Mouse (Mus musculus) heart, embryonic 13.5 days (tissue): ENCODE results near the gene Hoxd11. TPM values are rescaled to one million over a fixed set of nuclear protein-coding genes. Genes with fewer than 3 reads are reported as not detected.

Source experiments
- ATAC-seq: fragments of 200-750 bp; cut with Nextera tagmentation; 2 replicates; pipeline ENCODE4 v1.8.0; 2017; ENCODE audit warnings: moderate TSS enrichment; ENCODE audit not compliant: insufficient number of reproducible peaks, low FRiP score, low TSS enrichment; ENCODE audit errors: extremely low read depth
- H3K27ac ChIP-seq: fragments of 300-500 bp; sonication (generic); replicated peaks from 2 replicates; pipeline ENCODE4 v1.5.1; 2015; ENCODE audit warnings: moderate library complexity, mild to moderate bottlenecking, inconsistent platforms
- H3K27me3 ChIP-seq: fragments of 300-500 bp; sonication (generic); replicated peaks from 2 replicates; pipeline ENCODE4 v1.6.1; 2015; ENCODE audit warnings: mild to moderate bottlenecking, inconsistent platforms
- H3K36me3 ChIP-seq: fragments of 300-500 bp; sonication (generic); 2 replicates; pipeline ENCODE4 v1.6.1; 2015; ENCODE audit warnings: mild to moderate bottlenecking, inconsistent platforms
- H3K4me1 ChIP-seq: fragments of 300-500 bp; sonication (generic); 2 replicates; pipeline ENCODE4 v1.6.1; 2015; ENCODE audit warnings: inconsistent platforms
- H3K4me2 ChIP-seq: fragments of 300-500 bp; sonication (generic); 2 replicates; pipeline ENCODE4 v1.6.1; 2015; ENCODE audit warnings: inconsistent platforms, mild to moderate bottlenecking, moderate library complexity
- H3K4me3 ChIP-seq: fragments of 300-500 bp; sonication (generic); 2 replicates; pipeline ENCODE4 v1.5.1; 2015; ENCODE audit warnings: moderate library complexity, mild to moderate bottlenecking, inconsistent platforms
- H3K9ac ChIP-seq: fragments of 300-500 bp; sonication (generic); 2 replicates; pipeline ENCODE4 v1.6.1; 2015; ENCODE audit warnings: inconsistent platforms, mild to moderate bottlenecking, moderate library complexity
- H3K9me3 ChIP-seq: fragments of 300-500 bp; sonication (generic); 2 replicates; pipeline ENCODE4 v1.6.1; 2016; ENCODE audit warnings: inconsistent platforms
- WGBS: fragments of 180-500 bp; shearing (Covaris S2); methylation state at CpG from one replicate; pipeline ENCODE4 v1.1.7; 2015; ENCODE audit warnings: mixed read lengths; 5-methylcytosine and 5-hydroxymethylcytosine counted together
- polyA plus RNA-seq: library from polyadenylated mRNA; unstranded; fragments of >200 nt; fragmentation: Nextera tagmentation; extraction: Ambion mirVana; gene quantifications from 2 replicates; pipeline ENCODE4 v1.2.1, GENCODE M21; 2015

Hoxd11 gene
- polyA plus RNA-seq, 1 experiment from 2014 or later, result not detected

DNA sequence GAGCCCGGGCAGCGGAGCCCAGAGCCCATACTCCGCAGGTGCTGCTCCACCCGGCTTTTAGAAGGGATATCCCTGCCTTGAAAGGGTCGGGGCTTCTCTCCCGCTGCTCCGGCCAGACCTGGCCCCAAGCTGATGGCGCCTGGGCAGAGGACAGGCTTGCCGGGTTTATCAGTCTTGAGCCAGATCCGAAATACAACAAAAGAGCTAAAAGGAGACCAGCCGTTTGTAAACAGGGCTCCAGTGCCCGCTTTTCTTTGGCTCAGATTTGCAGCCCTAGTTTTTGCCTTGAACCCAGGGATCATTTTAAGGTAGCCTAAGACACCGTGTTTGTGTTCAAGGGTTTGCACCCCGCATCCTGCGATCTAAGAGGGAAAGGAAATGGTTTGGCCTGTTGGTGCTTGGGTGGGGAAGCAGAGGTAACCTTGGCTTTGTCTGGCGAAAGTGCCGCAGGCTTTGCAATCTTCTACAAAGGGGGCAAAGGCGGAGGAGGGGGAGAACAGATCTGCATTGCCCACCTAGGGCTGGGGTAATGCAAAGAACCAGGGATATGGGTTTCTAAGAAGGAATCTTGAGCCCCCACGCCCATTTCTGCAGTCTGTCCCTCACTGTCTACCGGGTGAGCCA lies 13.6 kb downstream of the Hoxd11 start:
- peaks cover 97% of the 10 kb centered on the region for H3K27me3 ChIP-seq
- 1% methylated on average over 20 of the region's 20 CpGs for WGBS
- ATAC-seq, result no peak
- no peak overlapping the region for H3K27ac ChIP-seq
- H3K36me3 ChIP-seq, result no peaks in the 10 kb centered on the region
- H3K4me2 ChIP-seq, result no peak overlapping the region
- H3K9ac ChIP-seq, result no peak overlapping the region
- no peaks in the 10 kb centered on the region for H3K9me3 ChIP-seq
- H3K4me3 ChIP-seq, result no peak overlapping the region
- peaks cover 14% of the 10 kb centered on the region for H3K4me1 ChIP-seq

DNA sequence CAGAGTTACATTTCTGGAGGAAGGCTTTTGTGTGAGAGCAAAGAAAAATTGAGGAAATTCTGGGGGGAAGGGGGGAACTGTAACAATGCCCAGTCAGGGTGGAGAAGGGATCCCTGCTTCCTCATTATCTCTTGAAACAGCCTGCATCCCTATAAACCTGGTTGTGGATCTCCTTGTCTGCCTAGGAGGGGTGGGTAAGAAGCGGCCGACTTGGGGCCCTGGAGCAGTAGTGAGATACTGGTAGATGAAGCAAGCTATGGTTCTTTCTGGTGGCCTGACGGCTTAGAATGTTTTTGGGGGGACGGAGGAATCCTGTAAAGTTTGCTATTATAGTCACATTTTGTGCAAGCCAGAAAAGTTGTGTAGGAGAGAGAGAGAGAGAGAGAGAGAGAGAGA lies 14.1 kb downstream of the Hoxd11 start:
- 13% methylated on average over 4 of the region's 4 CpGs for WGBS
- Histone ChIP-seq H3K27me3 (peaks cover 97% of the 10 kb centered on the region), H3K4me1 (peaks cover 19% of the 10 kb centered on the region), H3K9me3 (no peaks in the 10 kb centered on the region), H3K9ac (no peak overlapping the region), H3K36me3 (no peaks in the 10 kb centered on the region), H3K4me3 (no peak overlapping the region), H3K4me2 (no peak overlapping the region), H3K27ac (no peak overlapping the region)
- ATAC-seq, result no peak

DNA sequence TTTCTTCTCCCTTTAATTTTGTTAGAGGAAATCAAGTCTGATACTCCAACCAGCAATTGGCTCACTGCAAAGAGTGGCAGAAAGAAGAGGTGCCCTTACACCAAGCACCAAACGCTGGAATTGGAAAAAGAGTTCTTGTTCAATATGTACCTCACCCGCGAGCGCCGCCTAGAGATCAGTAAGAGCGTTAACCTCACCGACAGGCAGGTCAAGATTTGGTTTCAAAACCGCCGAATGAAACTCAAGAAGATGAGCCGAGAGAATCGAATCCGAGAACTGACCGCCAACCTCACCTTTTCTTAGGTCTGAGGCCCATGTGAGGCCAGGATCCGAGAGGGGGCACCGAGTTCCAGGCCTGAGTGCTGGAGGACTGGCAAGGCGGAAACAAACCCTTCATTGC lies 14.7 kb downstream of the Hoxd11 start:
- no peak for ATAC-seq
- peaks cover 21% of the 10 kb centered on the region for H3K4me1 ChIP-seq
- H3K9ac ChIP-seq, result no peak overlapping the region
- H3K27ac ChIP-seq, result no peak overlapping the region
- no peaks in the 10 kb centered on the region for H3K36me3 ChIP-seq
- H3K4me3 ChIP-seq, result no peak overlapping the region
- no peak overlapping the region for H3K4me2 ChIP-seq
- no peaks in the 10 kb centered on the region for H3K9me3 ChIP-seq
- peaks cover 97% of the 10 kb centered on the region for H3K27me3 ChIP-seq
- 2% methylated on average over 16 of the region's 16 CpGs for WGBS

DNA sequence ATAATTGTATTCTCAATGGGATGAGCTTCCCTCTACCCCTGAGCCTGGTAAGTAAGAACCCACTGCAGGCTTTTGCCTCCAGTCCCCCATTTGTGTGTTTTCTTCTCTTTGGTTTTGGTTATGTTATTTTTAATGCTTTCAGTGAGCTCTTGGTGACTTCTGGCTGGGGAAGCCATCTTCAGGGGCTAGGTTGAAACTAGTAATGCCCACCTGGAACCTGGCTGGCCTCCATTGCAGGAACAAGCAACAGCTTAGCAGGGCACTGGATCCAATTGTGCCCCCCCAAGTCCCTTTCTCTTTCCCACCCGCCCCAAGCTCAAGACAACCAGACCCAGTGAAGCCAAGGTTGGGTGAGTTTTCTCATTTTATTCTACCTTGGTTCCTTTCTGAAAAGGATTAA lies 16.0 kb downstream of the Hoxd11 start:
- Histone ChIP-seq H3K4me2 (no peak overlapping the region), H3K9me3 (no peaks in the 10 kb centered on the region), H3K4me1 (peaks cover 21% of the 10 kb centered on the region), H3K4me3 (no peak overlapping the region), H3K36me3 (no peaks in the 10 kb centered on the region), H3K27ac (no peak overlapping the region), H3K27me3 (peaks cover 99% of the 10 kb centered on the region), H3K9ac (no peak overlapping the region)
- 9% methylated on average over 1 of the region's 1 CpGs for WGBS
- no peak for ATAC-seq

DNA sequence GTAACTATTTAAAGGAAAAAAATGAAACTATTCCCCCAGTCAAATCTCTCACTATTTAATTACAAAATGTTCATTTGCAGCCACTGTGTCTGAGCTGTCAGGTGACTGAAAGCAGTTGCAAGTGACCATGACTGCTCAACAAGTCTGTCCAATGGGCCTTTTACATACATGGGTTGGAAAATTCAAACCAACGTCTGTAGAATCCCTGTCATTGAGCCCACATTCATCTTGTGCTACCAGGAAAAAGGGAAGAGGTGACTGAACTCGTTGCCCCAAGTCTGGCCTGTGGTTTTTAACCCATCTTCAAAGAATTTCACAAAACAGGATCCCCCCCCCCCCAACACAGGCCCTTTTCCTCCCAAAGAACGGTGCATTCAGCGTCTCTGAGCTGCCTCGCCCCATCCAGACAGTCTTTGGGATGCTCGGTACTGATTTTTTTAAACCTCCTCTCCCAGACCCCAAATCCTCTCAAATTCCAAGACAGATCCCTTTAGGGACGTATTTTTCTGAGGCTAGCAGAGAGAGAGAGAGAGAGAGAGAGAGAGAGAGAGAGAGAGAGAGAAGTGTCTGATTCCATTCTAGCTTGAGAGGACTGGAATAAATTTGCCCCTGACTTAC lies 16.6 kb downstream of the Hoxd11 start:
- no peak overlapping the region for H3K27ac ChIP-seq
- no peaks in the 10 kb centered on the region for H3K9me3 ChIP-seq
- WGBS, result 4% methylated on average over 7 of the region's 7 CpGs
- no peak overlapping the region for H3K9ac ChIP-seq
- no peak overlapping the region for H3K4me3 ChIP-seq
- H3K36me3 ChIP-seq, result no peaks in the 10 kb centered on the region
- H3K4me2 ChIP-seq, result no peak overlapping the region
- H3K4me1 ChIP-seq, result peaks cover 21% of the 10 kb centered on the region
- H3K27me3 ChIP-seq, result peaks cover 100% of the 10 kb centered on the region
- no peak for ATAC-seq

DNA sequence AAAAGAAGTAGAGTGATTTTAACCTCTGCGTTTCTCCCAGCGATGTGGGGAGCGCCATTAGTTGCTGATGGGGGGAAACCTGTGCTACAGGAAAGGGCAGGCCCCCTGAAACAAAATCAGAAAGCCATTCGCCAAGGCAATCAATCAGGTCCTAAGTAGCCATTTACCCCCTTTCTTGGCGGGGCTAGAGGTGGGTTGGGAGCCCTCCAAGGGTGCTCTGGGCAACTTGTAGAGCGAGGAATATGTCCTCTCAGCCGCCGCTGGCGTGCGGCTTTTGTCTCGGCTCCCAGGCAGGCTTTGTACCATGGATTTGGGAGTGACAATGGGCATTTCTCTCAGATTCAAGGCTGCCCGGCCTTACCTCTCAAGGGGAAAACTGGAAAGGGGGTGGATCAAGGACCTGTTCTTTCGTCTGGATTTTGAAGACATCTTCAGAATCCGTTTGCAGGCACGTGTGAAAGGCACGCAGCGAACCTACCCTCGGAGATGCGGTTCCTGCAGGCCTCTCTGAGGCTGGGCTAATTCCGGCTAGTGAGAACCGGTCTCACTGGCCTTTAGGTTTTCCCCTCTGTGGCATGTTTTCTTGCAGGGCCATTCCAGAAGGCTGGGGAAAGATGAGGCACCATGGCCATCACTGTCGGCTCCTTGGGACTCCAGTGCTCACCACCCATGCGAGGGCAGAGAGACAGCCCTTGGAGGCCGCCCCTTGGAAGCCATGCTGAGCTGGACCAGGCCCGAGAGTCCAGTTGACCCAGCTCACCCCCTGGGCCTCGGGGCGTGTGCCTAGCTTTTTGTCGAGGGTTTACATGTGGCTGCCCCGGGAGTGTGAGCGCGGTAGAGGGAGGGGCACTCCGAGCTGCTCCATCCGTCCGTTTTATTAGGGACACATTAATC lies 17.3 kb downstream of the Hoxd11 start:
- WGBS, result 1% methylated on average over 34 of the region's 34 CpGs
- no peaks in the 10 kb centered on the region for H3K36me3 ChIP-seq
- no peak overlapping the region for H3K4me2 ChIP-seq
- no peak overlapping the region for H3K9ac ChIP-seq
- no peak overlapping the region for H3K4me3 ChIP-seq
- ATAC-seq, result no peak
- no peaks in the 10 kb centered on the region for H3K9me3 ChIP-seq
- no peak overlapping the region for H3K27ac ChIP-seq
- H3K4me1 ChIP-seq, result peaks cover 18% of the 10 kb centered on the region
- H3K27me3 ChIP-seq, result peaks cover 100% of the 10 kb centered on the region

DNA sequence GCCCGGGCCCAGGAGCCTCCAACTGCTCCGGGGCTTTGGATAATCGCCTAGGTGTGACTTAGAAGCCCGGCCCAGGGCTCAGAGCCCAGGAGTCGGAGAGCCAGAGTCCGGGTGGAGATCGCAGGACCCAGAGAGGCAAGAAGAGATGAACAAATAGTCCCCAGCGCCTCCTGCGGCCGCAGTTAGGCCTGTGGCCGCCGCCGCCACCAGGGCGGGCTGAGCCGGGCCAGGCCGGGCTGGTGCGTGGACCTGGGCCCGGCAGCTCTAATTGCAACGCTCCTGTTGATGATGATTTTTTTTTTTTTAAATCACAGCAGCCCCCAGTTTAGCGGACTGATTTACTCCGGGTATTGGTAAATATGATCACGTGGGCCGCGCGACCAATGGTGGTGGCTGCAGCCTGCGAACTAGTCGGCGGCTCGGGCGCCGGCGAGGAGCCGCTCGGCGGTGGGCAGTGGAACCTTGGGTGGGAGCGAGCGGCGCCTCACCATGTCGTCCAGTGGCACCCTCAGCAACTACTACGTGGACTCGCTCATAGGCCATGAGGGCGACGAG lies 18.3 kb downstream of the Hoxd11 start, which contains the start of gene Hoxd9:
Hoxd9 (plus strand) TSS at position 161 of the 555 bp plus-strand sequence.
- H3K4me2 ChIP-seq, result peak within 1 kb of the TSS; percentile 70
- peak within 1 kb of the TSS; percentile 58; the same call in 1 of the 2 replicates for H3K9ac ChIP-seq
- 2% methylated on average over 43 of the region's 43 CpGs for WGBS
- H3K4me1 ChIP-seq, result peaks cover 14% of the 10 kb centered on the region
- ATAC-seq, result no peak
- H3K27me3 ChIP-seq, result peaks cover 100% of the 10 kb centered on the region
- H3K9me3 ChIP-seq, result no peaks in the 10 kb centered on the region
- H3K4me3 ChIP-seq, result peak within 1 kb of the TSS; percentile 47
- no peak within 1 kb of the TSS for H3K27ac ChIP-seq
- H3K36me3 ChIP-seq, result no peaks in the 10 kb centered on the region

DNA sequence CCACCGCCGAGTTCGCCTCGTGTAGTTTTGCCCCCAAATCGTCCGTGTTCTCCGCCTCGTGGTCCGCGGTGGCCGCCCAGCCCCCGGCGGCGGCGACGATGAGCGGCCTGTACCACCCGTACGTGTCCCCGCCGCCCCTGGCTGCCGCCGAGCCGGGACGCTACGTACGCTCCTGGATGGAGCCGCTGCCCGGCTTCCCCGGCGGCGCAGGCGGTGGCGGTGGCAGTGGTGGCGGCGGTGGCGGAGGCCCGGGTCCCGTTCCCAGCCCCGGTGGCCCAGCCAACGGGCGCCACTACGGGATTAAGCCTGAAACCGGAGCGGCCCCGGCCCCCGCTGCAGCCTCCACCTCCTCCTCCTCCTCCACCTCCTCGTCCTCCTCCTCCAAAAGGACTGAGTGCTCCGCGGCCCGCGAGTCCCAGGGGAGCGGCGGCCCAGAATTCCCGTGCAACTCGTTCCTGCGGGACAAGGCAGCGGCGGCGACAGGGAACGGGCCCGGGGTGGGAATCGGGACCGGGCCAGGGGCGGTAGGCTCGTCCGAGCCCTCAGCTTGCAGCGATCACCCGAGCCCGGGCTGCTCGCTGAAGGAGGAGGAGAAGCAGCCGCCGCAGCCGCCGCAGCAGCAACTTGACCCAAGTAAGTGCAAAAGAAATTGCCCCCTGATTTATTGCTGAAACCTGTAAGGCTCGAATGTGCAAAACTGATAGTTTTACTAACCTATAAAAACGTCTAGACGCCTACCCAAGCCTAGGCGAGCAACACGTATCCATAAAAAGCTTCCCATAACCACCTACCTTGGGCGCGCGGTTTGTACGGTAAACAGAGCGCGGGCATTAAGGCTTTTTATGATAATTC lies 19.1 kb downstream of the Hoxd11 start:
- H3K4me2 ChIP-seq, result peak overlapping the region; percentile 70
- no peaks in the 10 kb centered on the region for H3K9me3 ChIP-seq
- no peak overlapping the region for H3K27ac ChIP-seq
- H3K9ac ChIP-seq, result peak overlapping the region; percentile 58; the same call in 1 of the 2 replicates
- WGBS, result under 1% methylated on average over 78 of the region's 86 CpGs
- no peak for ATAC-seq
- peak overlapping the region; percentile 47 for H3K4me3 ChIP-seq
- H3K4me1 ChIP-seq, result peaks cover 13% of the 10 kb centered on the region
- H3K27me3 ChIP-seq, result peaks cover 100% of the 10 kb centered on the region
- no peaks in the 10 kb centered on the region for H3K36me3 ChIP-seq

DNA sequence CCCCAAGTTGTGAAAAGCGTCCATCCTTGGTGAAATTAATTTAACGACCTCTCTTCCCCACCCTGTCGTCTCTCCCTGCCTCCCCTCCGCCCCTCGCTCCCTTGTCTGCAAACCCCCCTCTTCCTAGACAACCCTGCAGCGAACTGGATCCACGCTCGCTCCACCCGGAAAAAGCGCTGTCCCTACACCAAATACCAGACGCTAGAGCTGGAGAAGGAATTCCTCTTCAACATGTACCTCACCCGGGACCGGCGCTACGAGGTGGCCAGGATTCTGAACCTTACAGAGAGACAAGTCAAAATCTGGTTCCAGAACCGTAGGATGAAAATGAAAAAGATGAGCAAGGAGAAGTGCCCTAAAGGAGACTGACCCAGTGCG lies 19.7 kb downstream of the Hoxd11 start:
- Histone ChIP-seq H3K4me2 (no peak overlapping the region), H3K4me3 (peak overlapping the region; percentile 47), H3K36me3 (no peaks in the 10 kb centered on the region), H3K9me3 (no peaks in the 10 kb centered on the region), H3K27ac (no peak overlapping the region), H3K4me1 (peaks cover 13% of the 10 kb centered on the region), H3K27me3 (peaks cover 100% of the 10 kb centered on the region), H3K9ac (no peak overlapping the region)
- WGBS, result 2% methylated on average over 17 of the region's 17 CpGs
- ATAC-seq, result no peak

DNA sequence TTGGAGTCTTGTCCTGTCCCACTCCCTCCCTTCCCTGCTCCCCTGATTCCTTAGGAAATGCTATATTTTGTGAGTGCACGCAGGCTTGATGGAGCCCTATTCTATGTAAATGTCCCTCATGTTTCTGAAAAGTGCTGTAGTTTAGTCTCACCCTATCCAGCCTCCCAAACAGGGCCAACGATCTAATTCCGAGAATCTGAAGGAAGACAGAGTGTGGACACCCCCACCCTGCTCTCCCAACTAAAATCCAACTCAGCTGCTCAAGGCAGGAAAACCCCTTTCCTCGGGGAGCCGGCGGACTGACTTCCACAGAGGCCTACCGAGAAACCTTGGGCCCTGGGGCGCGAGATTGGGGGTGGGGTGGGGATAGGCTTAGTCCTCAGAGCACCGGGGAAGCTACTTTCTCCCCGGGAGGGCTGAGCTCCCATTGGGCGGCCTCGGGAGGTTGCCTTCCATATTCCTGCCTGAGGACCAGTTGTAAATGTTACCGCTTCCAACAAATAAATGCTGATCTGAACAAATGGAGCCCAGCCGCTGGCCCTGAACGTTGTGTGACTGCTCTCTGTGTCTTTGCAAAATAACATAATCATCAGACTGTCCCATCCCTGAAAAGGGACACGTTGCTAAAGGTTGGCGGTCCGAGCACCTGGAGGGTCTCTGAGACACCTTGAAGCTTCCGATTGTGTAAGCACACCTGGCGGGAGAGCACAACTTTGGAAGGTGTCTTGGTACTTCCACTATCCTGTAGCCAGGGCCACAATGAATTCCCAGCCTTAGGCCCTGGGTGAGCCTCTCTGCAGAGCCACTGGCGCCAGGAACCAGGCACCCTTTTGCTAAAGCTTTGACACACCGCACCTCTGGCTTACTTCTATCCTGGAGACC lies 20.5 kb downstream of the Hoxd11 start:
- H3K36me3 ChIP-seq, result no peaks in the 10 kb centered on the region
- WGBS, result 3% methylated on average over 23 of the region's 23 CpGs
- no peak for ATAC-seq
- H3K9ac ChIP-seq, result no peak overlapping the region
- H3K4me2 ChIP-seq, result no peak overlapping the region
- no peak overlapping the region for H3K27ac ChIP-seq
- H3K9me3 ChIP-seq, result no peaks in the 10 kb centered on the region
- peaks cover 18% of the 10 kb centered on the region for H3K4me1 ChIP-seq
- H3K4me3 ChIP-seq, result no peak overlapping the region
- H3K27me3 ChIP-seq, result peaks cover 100% of the 10 kb centered on the region
